Mouse (Mus musculus) hindbrain, embryonic 15.5 days (tissue): ENCODE results near the gene Gas2l2. TPM values are rescaled to one million over a fixed set of nuclear protein-coding genes. Genes with fewer than 3 reads are reported as not detected.

Experiments
- ATAC-seq: fragments of 200-750 bp; cut with Nextera tagmentation; 2 replicates; pipeline ENCODE4 v1.8.0; 2017; ENCODE audit warnings: low read depth, moderate number of reproducible peaks, moderate TSS enrichment; ENCODE audit not compliant: low FRiP score
- H3K27ac ChIP-seq: fragments of 300-500 bp; sonication (generic); replicated peaks from 2 replicates; pipeline ENCODE4 v1.5.1; 2015; ENCODE audit warnings: mild to moderate bottlenecking, inconsistent platforms
- H3K27me3 ChIP-seq: fragments of 300-500 bp; sonication (generic); 2 replicates; pipeline ENCODE4 v1.6.1; 2015; ENCODE audit warnings: control low read depth, inconsistent platforms
- H3K36me3 ChIP-seq: fragments of 300-500 bp; sonication (generic); 2 replicates; pipeline ENCODE4 v1.6.1; 2015; ENCODE audit warnings: control low read depth, inconsistent platforms
- H3K4me1 ChIP-seq: fragments of 300-500 bp; sonication (generic); replicated peaks from 2 replicates; pipeline ENCODE4 v1.6.1; 2015; ENCODE audit warnings: control low read depth, inconsistent platforms
- H3K4me2 ChIP-seq: fragments of 300-500 bp; sonication (generic); 2 replicates; pipeline ENCODE4 v1.6.1; 2015; ENCODE audit warnings: moderate library complexity, mild to moderate bottlenecking, inconsistent platforms
- H3K4me3 ChIP-seq: fragments of 300-500 bp; sonication (generic); 2 replicates; pipeline ENCODE4 v1.5.1; 2015; ENCODE audit warnings: mild to moderate bottlenecking, inconsistent platforms
- H3K9ac ChIP-seq: fragments of 300-500 bp; sonication (generic); 2 replicates; pipeline ENCODE4 v1.6.1; 2015; ENCODE audit warnings: inconsistent platforms
- H3K9me3 ChIP-seq: fragments of 300-500 bp; sonication (generic); 2 replicates; pipeline ENCODE4 v1.6.1; 2016; ENCODE audit warnings: control low read depth, inconsistent platforms
- WGBS: fragments of 180-500 bp; shearing (Covaris S2); methylation state at CpG from one replicate; pipeline ENCODE4 v1.1.7; 2015; 5-methylcytosine and 5-hydroxymethylcytosine counted together
- polyA plus RNA-seq: library from polyadenylated mRNA; unstranded; fragments of >200 nt; fragmentation: Nextera tagmentation; extraction: Ambion mirVana; gene quantifications from 2 replicates; pipeline ENCODE4 v1.2.1, GENCODE M21; 2015

The Gas2l2 gene
- polyA plus RNA-seq, 1 experiment from 2014 or later, result 0.91 TPM

DNA sequence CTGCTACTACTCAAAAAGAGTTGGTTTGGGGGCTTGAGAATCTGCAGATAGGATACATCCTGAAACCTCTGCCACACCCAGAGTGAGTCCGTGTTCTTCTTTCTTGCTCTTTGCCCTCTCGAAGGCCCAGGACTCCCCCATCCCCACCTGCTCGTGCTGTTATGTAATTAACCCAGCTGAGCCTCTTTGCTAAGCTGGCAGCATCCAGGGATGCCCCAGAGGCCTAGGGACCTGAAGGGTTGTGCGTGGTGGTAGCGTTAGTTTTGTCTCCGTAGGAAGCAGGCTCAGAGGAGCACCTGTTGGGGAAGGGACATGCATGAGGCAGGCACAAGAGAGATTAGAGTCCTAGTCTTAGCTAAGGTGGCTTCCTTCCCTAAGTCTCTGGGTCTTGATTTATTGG is 18.7 kb downstream of the Gas2l2 start:
- Histone ChIP-seq H3K36me3 (no peaks in the 10 kb centered on the region), H3K4me1 (peaks cover 25% of the 10 kb centered on the region), H3K27me3 (no peaks in the 10 kb centered on the region), H3K4me2 (peak overlapping the region; percentile 75), H3K4me3 (peak overlapping the region; percentile 85), H3K9ac (peak overlapping the region; percentile 86), H3K27ac (no peak overlapping the region), H3K9me3 (no peaks in the 10 kb centered on the region)
- WGBS, result 26% methylated on average over 6 of the region's 6 CpGs
- ATAC-seq, result no peak

DNA sequence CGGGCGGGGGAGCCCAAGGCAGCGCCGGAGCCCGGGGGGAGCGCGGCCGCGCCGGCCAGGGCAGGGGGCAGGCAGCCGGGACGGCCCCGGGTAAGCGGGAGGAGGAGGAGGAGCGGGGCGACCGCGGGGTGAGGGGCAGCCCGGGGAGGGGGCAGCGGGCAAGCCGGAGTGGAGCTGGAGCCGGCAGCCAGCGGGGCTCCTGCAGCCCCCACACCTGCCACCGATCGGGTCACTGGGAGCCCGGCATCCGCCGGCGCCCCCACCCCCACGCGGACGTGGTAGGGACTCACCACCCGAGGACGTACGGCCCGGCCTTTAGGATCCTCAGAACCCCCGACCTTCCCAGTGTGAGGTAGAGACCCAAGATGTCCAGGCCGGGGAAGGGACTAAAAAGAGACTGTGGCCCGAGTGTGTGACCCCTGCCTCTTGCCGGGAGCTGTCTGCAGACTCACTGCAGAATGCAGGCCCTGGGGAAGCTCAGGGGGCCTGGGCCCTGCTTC is 19.4 kb downstream of the Gas2l2 start:
- peak; percentile 37 for ATAC-seq
- peaks cover 25% of the 10 kb centered on the region for H3K4me1 ChIP-seq
- peak overlapping the region; percentile 45 for H3K27ac ChIP-seq
- no peaks in the 10 kb centered on the region for H3K9me3 ChIP-seq
- WGBS, result under 1% methylated on average over 20 of the region's 40 CpGs
- peak overlapping the region; percentile 86 for H3K9ac ChIP-seq
- H3K4me2 ChIP-seq, result peak overlapping the region; percentile 75
- H3K27me3 ChIP-seq, result no peaks in the 10 kb centered on the region
- no peaks in the 10 kb centered on the region for H3K36me3 ChIP-seq
- peak overlapping the region; percentile 85 for H3K4me3 ChIP-seq

DNA sequence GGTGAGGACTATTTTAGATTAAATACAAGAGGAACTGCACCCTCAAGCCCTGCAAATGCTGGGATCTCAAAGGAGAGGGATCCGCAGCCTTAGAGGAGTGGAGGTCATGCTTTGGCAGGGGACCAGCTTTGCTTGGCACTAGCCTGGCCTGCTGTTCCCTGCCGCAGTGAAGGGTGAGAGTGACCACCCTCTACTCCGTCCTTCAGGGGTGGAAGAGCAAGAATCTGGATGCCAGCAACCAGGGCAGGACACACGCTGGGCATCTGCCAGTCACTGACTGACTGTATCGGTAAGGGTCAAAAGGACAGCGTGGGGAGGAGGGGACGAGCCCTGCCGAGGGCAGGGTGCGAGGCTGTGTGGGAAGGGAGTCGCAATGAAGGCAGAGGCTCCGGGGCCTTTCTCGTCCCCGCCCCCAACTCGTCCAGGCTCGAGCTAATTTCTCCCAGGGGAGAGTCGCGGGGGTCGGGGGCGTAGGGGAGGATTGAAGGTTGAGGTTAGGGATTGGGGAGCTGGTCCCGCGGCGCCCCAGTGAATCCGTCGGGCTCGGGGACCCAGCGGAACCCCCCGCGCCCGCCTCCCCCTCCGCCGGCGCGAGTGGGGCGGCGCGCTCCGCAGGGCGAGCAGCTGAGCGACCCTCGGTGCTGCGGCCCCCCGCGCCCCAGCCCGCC is 20.0 kb downstream of the Gas2l2 start, which contains the start of gene Rasl10b:
Gene Rasl10b (plus strand): TSS at position 51 of the 668 bp plus-strand sequence.
- peak within 1 kb of the TSS; percentile 86 for H3K9ac ChIP-seq
- H3K36me3 ChIP-seq, result 0 out of 2 replicates have a peak, but pooled peaks cover 2% of the 10 kb centered on the region
- H3K4me3 ChIP-seq, result peak within 1 kb of the TSS; percentile 85
- no peaks in the 10 kb centered on the region for H3K9me3 ChIP-seq
- no peaks in the 10 kb centered on the region for H3K27me3 ChIP-seq
- peak within 1 kb of the TSS; percentile 75 for H3K4me2 ChIP-seq
- peak within 1 kb of the TSS; percentile 45 for H3K27ac ChIP-seq
- peak; percentile 85 for ATAC-seq
- WGBS, result under 1% methylated on average over 26 of the region's 44 CpGs
- H3K4me1 ChIP-seq, result peaks cover 25% of the 10 kb centered on the region

DNA sequence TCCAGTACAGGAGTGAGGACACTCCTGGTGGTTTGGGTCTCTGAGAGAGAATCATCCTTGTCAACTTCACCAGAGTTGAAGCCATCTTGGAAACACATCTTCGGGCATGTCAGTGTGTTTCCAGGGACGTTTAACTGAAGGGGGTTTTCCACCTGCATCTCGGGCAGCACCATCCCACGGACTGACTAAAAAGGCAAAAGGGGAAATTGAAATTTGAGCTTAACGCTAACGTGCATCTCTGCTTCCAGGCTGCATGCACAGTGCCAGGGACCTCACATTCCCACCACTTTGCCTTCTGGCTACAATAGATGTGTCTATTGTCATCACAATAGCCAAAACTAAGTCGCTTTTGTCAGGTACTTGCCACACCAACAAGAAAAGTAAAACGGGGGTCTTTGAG is 21.0 kb downstream of the Gas2l2 start:
- H3K27ac ChIP-seq, result no peak overlapping the region
- 39% methylated on average over 8 of the region's 8 CpGs for WGBS
- no peak for ATAC-seq
- no peak overlapping the region for H3K9ac ChIP-seq
- no peak overlapping the region for H3K4me3 ChIP-seq
- no peak overlapping the region for H3K4me2 ChIP-seq
- peaks cover 25% of the 10 kb centered on the region for H3K4me1 ChIP-seq
- H3K27me3 ChIP-seq, result no peaks in the 10 kb centered on the region
- no peaks in the 10 kb centered on the region for H3K9me3 ChIP-seq
- peaks cover 10% of the 10 kb centered on the region for H3K36me3 ChIP-seq

DNA sequence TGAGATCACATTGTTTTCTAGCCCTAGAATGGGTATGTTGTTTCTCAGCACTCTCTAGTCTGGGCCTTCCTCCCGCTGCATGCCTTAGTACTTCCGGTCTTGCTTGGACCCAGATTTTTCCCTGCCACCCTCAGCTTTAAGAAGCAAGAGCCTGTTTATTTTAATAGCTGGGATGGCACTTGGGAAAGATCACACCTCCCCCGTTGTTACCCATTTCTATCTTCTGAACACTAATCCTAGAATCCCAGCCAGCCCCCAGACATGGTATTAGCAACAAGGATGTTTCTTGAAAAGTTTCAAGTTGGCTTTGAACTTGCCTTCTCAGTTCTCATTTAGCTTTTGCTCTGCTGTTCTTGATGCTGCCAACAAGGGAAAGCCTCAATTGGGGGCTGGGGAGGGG is 22.9 kb downstream of the Gas2l2 start:
- Histone ChIP-seq H3K9me3 (no peaks in the 10 kb centered on the region), H3K4me2 (no peak overlapping the region), H3K4me1 (peaks cover 19% of the 10 kb centered on the region), H3K4me3 (no peak overlapping the region), H3K27me3 (no peaks in the 10 kb centered on the region), H3K9ac (no peak overlapping the region), H3K36me3 (peaks cover 22% of the 10 kb centered on the region), H3K27ac (no peak overlapping the region)
- 73% methylated on average over 3 of the region's 3 CpGs for WGBS
- ATAC-seq, result no peak

DNA sequence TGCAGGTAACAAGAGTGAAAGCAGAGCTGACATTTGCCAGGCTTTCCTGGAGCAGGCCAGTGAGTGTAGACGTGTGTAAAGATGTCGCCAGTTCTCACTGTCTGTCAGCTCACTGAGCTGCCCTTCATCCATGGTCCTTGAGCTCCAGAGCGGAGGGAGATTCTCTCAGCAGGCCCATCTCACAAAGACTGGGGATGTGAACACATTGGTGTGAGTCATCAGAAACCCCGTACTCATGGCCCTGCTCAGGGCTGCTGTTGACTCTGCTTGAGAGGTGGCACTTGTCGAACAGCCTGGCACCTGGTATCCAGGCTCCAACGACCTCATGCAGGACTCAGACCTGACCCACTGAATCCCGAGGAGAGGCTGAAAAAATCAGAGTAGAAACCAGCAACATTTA is 25.5 kb downstream of the Gas2l2 start:
- Histone ChIP-seq H3K36me3 (peaks cover 29% of the 10 kb centered on the region), H3K9me3 (no peaks in the 10 kb centered on the region), H3K4me2 (no peak overlapping the region), H3K4me1 (no peaks in the 10 kb centered on the region), H3K27ac (no peak overlapping the region), H3K9ac (no peak overlapping the region), H3K4me3 (no peak overlapping the region), H3K27me3 (no peaks in the 10 kb centered on the region)
- WGBS, result 90% methylated on average over 7 of the region's 7 CpGs
- no peak for ATAC-seq

DNA sequence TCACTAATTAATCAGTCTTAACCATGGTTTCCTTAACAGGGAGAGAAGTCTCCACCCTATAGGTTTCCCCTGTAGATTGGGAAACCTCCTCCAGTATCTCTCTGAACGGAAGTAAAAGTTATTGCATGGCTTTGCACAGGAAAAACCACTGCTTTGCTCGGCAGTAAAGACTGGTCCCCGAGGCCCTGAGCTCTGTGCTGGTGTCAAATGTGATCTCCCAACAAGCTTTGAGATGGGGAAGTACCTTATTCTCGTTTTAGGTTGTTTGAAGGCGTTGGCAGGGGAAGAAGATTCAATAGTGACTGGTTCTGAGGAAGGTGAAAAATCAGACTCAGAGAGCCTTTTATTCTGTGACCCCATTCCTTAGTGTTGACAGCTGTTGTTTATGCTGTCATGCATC is 30.5 kb downstream of the Gas2l2 start:
- Histone ChIP-seq H3K27ac (no peak overlapping the region), H3K4me2 (no peak overlapping the region), H3K9ac (no peak overlapping the region), H3K36me3 (peaks cover 38% of the 10 kb centered on the region), H3K4me3 (no peak overlapping the region), H3K4me1 (peaks cover 9% of the 10 kb centered on the region; the same call in 1 of the 2 replicates), H3K9me3 (no peaks in the 10 kb centered on the region), H3K27me3 (no peaks in the 10 kb centered on the region)
- WGBS, result 80% methylated on average over 5 of the region's 5 CpGs
- ATAC-seq, result no peak

DNA sequence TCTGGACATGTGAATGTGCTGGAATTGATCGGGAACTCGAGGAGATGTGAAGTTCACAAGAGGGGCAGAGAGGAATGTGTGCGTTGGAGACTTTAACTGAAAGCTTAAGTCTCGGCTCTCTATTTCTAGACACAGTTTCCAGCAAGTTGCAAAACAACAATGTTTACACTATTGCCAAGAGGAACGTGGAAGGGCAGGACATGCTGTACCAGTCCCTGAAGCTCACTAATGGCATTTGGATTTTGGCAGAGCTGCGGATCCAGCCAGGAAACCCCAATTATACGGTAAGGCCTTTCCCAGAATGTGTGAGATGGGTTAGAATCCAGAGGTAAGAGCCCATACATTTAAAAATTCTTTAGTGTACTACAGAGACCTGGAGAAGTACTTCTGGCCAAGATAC is 31.6 kb downstream of the Gas2l2 start:
- WGBS, result 95% methylated on average over 7 of the region's 7 CpGs
- Histone ChIP-seq H3K27ac (no peak overlapping the region), H3K27me3 (no peaks in the 10 kb centered on the region), H3K9me3 (no peaks in the 10 kb centered on the region), H3K4me2 (no peak overlapping the region), H3K36me3 (peaks cover 36% of the 10 kb centered on the region), H3K4me3 (no peak overlapping the region), H3K4me1 (peaks cover 9% of the 10 kb centered on the region; the same call in 1 of the 2 replicates), H3K9ac (no peak overlapping the region)
- no peak for ATAC-seq

DNA sequence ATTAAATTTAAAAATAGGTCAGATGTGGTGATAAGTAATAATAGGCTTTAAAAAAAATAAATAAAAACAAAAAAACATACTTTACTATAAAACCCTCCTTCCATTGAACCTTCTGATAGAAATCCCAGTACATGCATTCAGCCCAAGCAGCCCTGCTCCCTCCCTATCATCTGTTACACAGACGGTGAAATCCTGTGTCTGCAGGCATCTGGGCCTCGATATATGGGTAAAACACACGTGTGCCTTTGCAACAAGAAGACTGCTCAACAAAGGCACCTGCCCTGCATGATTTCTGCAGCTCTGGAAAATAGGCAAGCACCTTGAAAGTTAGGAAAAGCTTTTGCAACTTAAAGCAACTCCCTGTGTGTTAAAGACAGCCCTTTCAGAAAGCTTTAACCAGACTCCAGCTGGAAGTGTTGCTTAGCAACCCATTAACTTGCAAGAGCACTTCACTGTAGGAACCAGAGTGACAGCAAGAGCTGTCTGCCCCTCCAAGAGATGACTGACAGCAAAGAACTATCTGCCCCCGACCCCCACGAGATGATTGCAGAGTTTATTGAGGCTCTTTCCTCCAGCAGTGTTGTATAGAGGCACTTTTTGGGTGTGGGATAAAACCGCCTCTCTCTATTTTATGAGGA is 34.3 kb downstream of the Gas2l2 start:
- no peak overlapping the region for H3K4me2 ChIP-seq
- H3K4me3 ChIP-seq, result no peak overlapping the region
- no peaks in the 10 kb centered on the region for H3K27me3 ChIP-seq
- peaks cover 53% of the 10 kb centered on the region for H3K36me3 ChIP-seq
- no peaks in the 10 kb centered on the region for H3K9me3 ChIP-seq
- ATAC-seq, result no peak
- no peak overlapping the region for H3K9ac ChIP-seq
- H3K27ac ChIP-seq, result no peak overlapping the region
- H3K4me1 ChIP-seq, result peaks cover 9% of the 10 kb centered on the region; the same call in 1 of the 2 replicates
- 15% methylated on average over 6 of the region's 6 CpGs for WGBS

DNA sequence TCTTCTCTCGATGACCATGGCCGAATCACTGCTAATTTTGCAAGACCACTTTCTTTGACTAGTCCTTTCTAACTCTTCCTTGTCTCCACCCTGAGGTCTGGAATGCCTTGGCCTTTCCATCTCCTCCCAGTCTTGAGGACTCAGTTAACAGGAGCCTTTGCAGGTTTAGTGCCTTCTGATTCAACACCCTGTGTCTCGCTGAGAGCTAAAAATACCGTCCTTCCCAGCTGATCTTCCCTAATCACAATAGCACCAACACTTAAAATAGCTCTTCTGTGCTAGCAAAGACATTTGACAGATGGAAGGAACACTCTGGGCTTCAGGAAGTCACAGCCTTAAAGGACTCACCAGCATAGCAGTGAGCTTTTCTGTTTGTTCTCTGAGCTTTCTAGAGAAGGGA is 36.2 kb downstream of the Gas2l2 start:
- Histone ChIP-seq H3K36me3 (peaks cover 39% of the 10 kb centered on the region), H3K9ac (no peak overlapping the region), H3K27me3 (no peaks in the 10 kb centered on the region), H3K27ac (no peak overlapping the region), H3K4me1 (peaks cover 9% of the 10 kb centered on the region; the same call in 1 of the 2 replicates), H3K4me2 (no peak overlapping the region), H3K9me3 (no peaks in the 10 kb centered on the region), H3K4me3 (no peak overlapping the region)
- no peak for ATAC-seq
- WGBS, result 91% methylated on average over 4 of the region's 4 CpGs

DNA sequence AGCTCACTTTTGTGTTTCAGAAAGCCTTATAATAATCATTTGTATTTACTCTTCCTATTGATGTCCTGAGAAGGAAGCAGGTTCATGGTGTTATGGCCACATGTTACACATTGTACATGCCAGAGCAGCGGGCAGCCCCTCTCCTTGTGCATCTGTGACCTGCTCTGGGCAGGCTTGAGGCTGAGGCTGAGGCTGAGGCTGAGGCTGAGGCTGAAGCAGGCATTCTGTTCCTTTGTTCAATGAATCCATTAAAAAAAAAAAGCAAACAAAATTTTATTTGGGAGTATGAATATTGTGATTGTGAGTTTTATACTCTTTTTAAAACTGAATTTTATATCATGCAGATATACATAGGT is 45.7 kb downstream of the Gas2l2 start:
- Histone ChIP-seq H3K9ac (no peak overlapping the region), H3K36me3 (0 out of 2 replicates have a peak, but pooled peaks cover 5% of the 10 kb centered on the region), H3K9me3 (no peaks in the 10 kb centered on the region), H3K27ac (no peak overlapping the region), H3K27me3 (no peaks in the 10 kb centered on the region), H3K4me3 (no peak overlapping the region), H3K4me1 (peaks cover 12% of the 10 kb centered on the region), H3K4me2 (no peak overlapping the region)
- 43% methylated on average over 1 of the region's 1 CpGs for WGBS
- no peak for ATAC-seq

DNA sequence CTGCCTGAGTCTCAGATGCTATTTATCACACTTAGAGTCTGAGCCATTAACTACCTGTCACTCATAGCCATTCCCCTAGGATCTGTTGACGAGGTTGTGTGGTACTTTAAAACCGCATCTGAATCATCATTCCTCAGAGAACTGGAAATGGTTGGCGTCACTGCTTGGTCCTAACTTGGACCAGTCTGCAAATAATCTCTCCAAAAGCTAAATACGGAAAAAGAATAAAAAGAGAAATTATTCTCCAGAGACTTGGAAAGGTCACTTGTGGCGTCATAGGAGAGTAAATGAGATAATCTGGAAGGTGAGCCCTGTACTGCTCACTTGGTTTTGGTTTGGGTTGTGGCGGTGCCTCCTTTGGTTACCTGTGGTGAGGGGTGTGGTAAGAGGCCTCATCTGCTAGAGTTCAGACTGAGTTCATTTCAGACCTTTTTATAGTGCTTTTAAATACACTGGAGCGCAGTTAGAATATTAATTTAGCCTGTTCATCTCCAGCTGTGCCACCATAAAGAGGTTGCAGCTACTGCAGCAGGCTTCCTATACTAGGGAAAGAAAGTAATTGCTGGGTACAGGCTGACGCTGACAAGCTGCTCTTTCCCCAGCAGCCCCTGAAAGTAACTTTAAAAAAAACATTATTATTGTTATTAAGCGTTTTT is 46.3 kb downstream of the Gas2l2 start:
- Histone ChIP-seq H3K36me3 (peaks cover 5% of the 10 kb centered on the region; the same call in 1 of the 2 replicates), H3K27me3 (no peaks in the 10 kb centered on the region), H3K4me2 (no peak overlapping the region), H3K27ac (no peak overlapping the region), H3K9me3 (no peaks in the 10 kb centered on the region), H3K4me1 (peaks cover 12% of the 10 kb centered on the region), H3K4me3 (no peak overlapping the region), H3K9ac (no peak overlapping the region)
- no peak for ATAC-seq
- WGBS, result 36% methylated on average over 9 of the region's 9 CpGs
